Mouse (Mus musculus) limb, embryonic 15.5 days (tissue): ENCODE results near the gene Zfp692. TPM values are rescaled to one million over a fixed set of nuclear protein-coding genes. Genes with fewer than 3 reads are reported as not detected.

ENCODE experiments used
- ATAC-seq: fragments of 200-750 bp; cut with Nextera tagmentation; 2 replicates; pipeline ENCODE4 v1.8.0; 2017; ENCODE audit warnings: low read depth, moderate TSS enrichment; ENCODE audit not compliant: insufficient number of reproducible peaks, low FRiP score, low TSS enrichment
- H3K27ac ChIP-seq: fragments of 300-500 bp; sonication (generic); 2 replicates; pipeline ENCODE4 v1.5.1; 2015; ENCODE audit warnings: moderate library complexity, mild to moderate bottlenecking, inconsistent platforms
- H3K27me3 ChIP-seq: fragments of 300-500 bp; sonication (generic); 2 replicates; pipeline ENCODE4 v1.6.1; 2015; ENCODE audit warnings: inconsistent platforms
- H3K36me3 ChIP-seq: fragments of 300-500 bp; sonication (generic); 2 replicates; pipeline ENCODE4 v1.6.1; 2015; ENCODE audit warnings: inconsistent platforms
- H3K4me1 ChIP-seq: fragments of 300-500 bp; sonication (generic); 2 replicates; pipeline ENCODE4 v1.6.1; 2015; ENCODE audit warnings: inconsistent platforms
- H3K4me2 ChIP-seq: fragments of 300-500 bp; sonication (generic); 2 replicates; pipeline ENCODE4 v1.6.1; 2015; ENCODE audit warnings: mild to moderate bottlenecking, inconsistent platforms
- H3K4me3 ChIP-seq: fragments of 300-500 bp; sonication (generic); 2 replicates; pipeline ENCODE4 v1.5.1; 2015; ENCODE audit warnings: mild to moderate bottlenecking, inconsistent platforms
- H3K9ac ChIP-seq: fragments of 300-500 bp; sonication (generic); 2 replicates; pipeline ENCODE4 v1.6.1; 2015; ENCODE audit warnings: inconsistent platforms
- H3K9me3 ChIP-seq: fragments of 300-500 bp; sonication (generic); 2 replicates; pipeline ENCODE4 v1.6.1; 2016; ENCODE audit warnings: inconsistent platforms
- WGBS: fragments of 180-500 bp; shearing (Covaris S2); methylation state at CpG from one replicate; pipeline ENCODE4 v1.1.7; 2015; 5-methylcytosine and 5-hydroxymethylcytosine counted together
- polyA plus RNA-seq: library from polyadenylated mRNA; unstranded; fragments of >200 nt; fragmentation: Nextera tagmentation; extraction: Ambion mirVana; gene quantifications from 2 replicates; pipeline ENCODE4 v1.2.1, GENCODE M21; 2015

Gene Zfp692
- polyA plus RNA-seq, 1 experiment from 2014 or later = 33.3 TPM

- H3K4me1 ChIP-seq = peaks cover 25% of the 10 kb centered on the region
- ATAC-seq = 0 out of 2 replicates have a peak, but pooled peaks have one; percentile 8
- H3K4me2 ChIP-seq = peak overlapping the region; percentile 87
- peak overlapping the region; percentile 66 for H3K9ac ChIP-seq
- peaks cover 38% of the 10 kb centered on the region for H3K36me3 ChIP-seq
- no peaks in the 10 kb centered on the region for H3K9me3 ChIP-seq
- peak overlapping the region; percentile 88 for H3K27ac ChIP-seq
- WGBS = 13% methylated on average over 10 of the region's 10 CpGs
- H3K27me3 ChIP-seq = no peaks in the 10 kb centered on the region
- peak overlapping the region; percentile 84 for H3K4me3 ChIP-seq
Observed at GRCm38 (mm10) chr11:58331149-58331495, 24.3 kb downstream of the Zfp692 start.

GRCm38 (mm10) chr11:58331546-58331945, 24.7 kb downstream of the Zfp692 start:
- Histone ChIP-seq H3K36me3 (peaks cover 41% of the 10 kb centered on the region), H3K9me3 (no peaks in the 10 kb centered on the region), H3K27me3 (no peaks in the 10 kb centered on the region), H3K27ac (no peak overlapping the region), H3K4me3 (peak overlapping the region; percentile 84), H3K4me2 (peak overlapping the region; percentile 87), H3K9ac (peak overlapping the region; percentile 66), H3K4me1 (peaks cover 25% of the 10 kb centered on the region)
- no peak for ATAC-seq
- 87% methylated on average over 6 of the region's 6 CpGs for WGBS

GRCm38 (mm10) chr11:58334746-58335145, 27.9 kb downstream of the Zfp692 start:
- no peak for ATAC-seq
- WGBS = 85% methylated on average over 3 of the region's 3 CpGs
- H3K4me2 ChIP-seq = no peak overlapping the region
- no peak overlapping the region for H3K27ac ChIP-seq
- no peaks in the 10 kb centered on the region for H3K9me3 ChIP-seq
- peaks cover 52% of the 10 kb centered on the region for H3K36me3 ChIP-seq
- H3K4me3 ChIP-seq = no peak overlapping the region
- peaks cover 17% of the 10 kb centered on the region for H3K4me1 ChIP-seq
- H3K9ac ChIP-seq = no peak overlapping the region
- H3K27me3 ChIP-seq = no peaks in the 10 kb centered on the region

- no peak overlapping the region for H3K4me2 ChIP-seq
- ATAC-seq = no peak
- H3K4me3 ChIP-seq = no peak overlapping the region
- H3K27me3 ChIP-seq = no peaks in the 10 kb centered on the region
- H3K9me3 ChIP-seq = no peaks in the 10 kb centered on the region
- WGBS = 78% methylated on average over 4 of the region's 4 CpGs
- peaks cover 42% of the 10 kb centered on the region for H3K36me3 ChIP-seq
- H3K27ac ChIP-seq = no peak overlapping the region
- no peaks in the 10 kb centered on the region for H3K4me1 ChIP-seq
- no peak overlapping the region for H3K9ac ChIP-seq
Observed at GRCm38 (mm10) chr11:58346745-58347144, 39.9 kb downstream of the Zfp692 start.

GRCm38 (mm10) chr11:58350628-58351027, 43.8 kb downstream of the Zfp692 start:
- H3K4me3 ChIP-seq = no peak overlapping the region
- 70% methylated on average over 4 of the region's 4 CpGs for WGBS
- H3K9me3 ChIP-seq = no peaks in the 10 kb centered on the region
- no peak overlapping the region for H3K9ac ChIP-seq
- H3K4me2 ChIP-seq = no peak overlapping the region
- no peaks in the 10 kb centered on the region for H3K4me1 ChIP-seq
- no peak overlapping the region for H3K27ac ChIP-seq
- H3K27me3 ChIP-seq = no peaks in the 10 kb centered on the region
- peaks cover 19% of the 10 kb centered on the region for H3K36me3 ChIP-seq
- ATAC-seq = no peak

GRCm38 (mm10) chr11:58351179-58351578, 44.3 kb downstream of the Zfp692 start:
- no peak overlapping the region for H3K9ac ChIP-seq
- H3K27ac ChIP-seq = no peak overlapping the region
- WGBS = 82% methylated on average over 5 of the region's 5 CpGs
- H3K4me1 ChIP-seq = no peaks in the 10 kb centered on the region
- H3K9me3 ChIP-seq = no peaks in the 10 kb centered on the region
- ATAC-seq = no peak
- no peaks in the 10 kb centered on the region for H3K27me3 ChIP-seq
- H3K4me2 ChIP-seq = no peak overlapping the region
- H3K4me3 ChIP-seq = no peak overlapping the region
- H3K36me3 ChIP-seq = peaks cover 14% of the 10 kb centered on the region

GRCm38 (mm10) chr11:58352681-58353548, 46.0 kb downstream of the Zfp692 start:
- no peak for ATAC-seq
- Histone ChIP-seq H3K27me3 (no peaks in the 10 kb centered on the region), H3K9me3 (no peaks in the 10 kb centered on the region), H3K4me1 (no peaks in the 10 kb centered on the region), H3K4me3 (no peak overlapping the region), H3K27ac (no peak overlapping the region), H3K9ac (no peak overlapping the region), H3K36me3 (no peaks in the 10 kb centered on the region), H3K4me2 (no peak overlapping the region)
- WGBS = 59% methylated on average over 7 of the region's 7 CpGs

GRCm38 (mm10) chr11:58353709-58354108, 46.8 kb downstream of the Zfp692 start:
- H3K9ac ChIP-seq = no peak overlapping the region
- WGBS = 69% methylated on average over 3 of the region's 3 CpGs
- H3K4me2 ChIP-seq = no peak overlapping the region
- ATAC-seq = no peak
- no peaks in the 10 kb centered on the region for H3K9me3 ChIP-seq
- no peaks in the 10 kb centered on the region for H3K4me1 ChIP-seq
- H3K4me3 ChIP-seq = no peak overlapping the region
- no peak overlapping the region for H3K27ac ChIP-seq
- no peaks in the 10 kb centered on the region for H3K27me3 ChIP-seq
- H3K36me3 ChIP-seq = no peaks in the 10 kb centered on the region

- ATAC-seq = no peak
Observed at GRCm38 (mm10) chr11:58354476-58354875, 47.6 kb downstream of the Zfp692 start.

GRCm38 (mm10) chr11:58354927-58355326, 48.1 kb downstream of the Zfp692 start:
- Histone ChIP-seq H3K4me2 (no peak overlapping the region), H3K9me3 (no peaks in the 10 kb centered on the region), H3K4me1 (no peaks in the 10 kb centered on the region), H3K36me3 (no peaks in the 10 kb centered on the region), H3K4me3 (no peak overlapping the region), H3K27me3 (no peaks in the 10 kb centered on the region), H3K9ac (no peak overlapping the region), H3K27ac (no peak overlapping the region)
- 74% methylated on average over 3 of the region's 3 CpGs for WGBS
- ATAC-seq = no peak

More at GRCm38 (mm10) chr11:58354476-58354875, 47.6 kb downstream of the Zfp692 start:
- no peak overlapping the region for H3K4me2 ChIP-seq
- 66% methylated on average over 10 of the region's 10 CpGs for WGBS
- no peaks in the 10 kb centered on the region for H3K9me3 ChIP-seq
- no peaks in the 10 kb centered on the region for H3K36me3 ChIP-seq
- no peak overlapping the region for H3K4me3 ChIP-seq
- no peak overlapping the region for H3K9ac ChIP-seq
- H3K4me1 ChIP-seq = no peaks in the 10 kb centered on the region
- H3K27ac ChIP-seq = no peak overlapping the region
- no peaks in the 10 kb centered on the region for H3K27me3 ChIP-seq

GRCm38 (mm10) chr11:58357042-58357441, 50.2 kb downstream of the Zfp692 start:
- no peaks in the 10 kb centered on the region for H3K27me3 ChIP-seq
- H3K36me3 ChIP-seq = no peaks in the 10 kb centered on the region
- WGBS = 81% methylated on average over 3 of the region's 3 CpGs
- no peak overlapping the region for H3K4me3 ChIP-seq
- no peak overlapping the region for H3K27ac ChIP-seq
- no peak for ATAC-seq
- no peak overlapping the region for H3K9ac ChIP-seq
- H3K9me3 ChIP-seq = no peaks in the 10 kb centered on the region
- H3K4me1 ChIP-seq = no peaks in the 10 kb centered on the region
- H3K4me2 ChIP-seq = no peak overlapping the region

GRCm38 (mm10) chr11:58357844-58358534, 51.1 kb downstream of the Zfp692 start:
- Histone ChIP-seq H3K9ac (no peak overlapping the region), H3K4me1 (no peaks in the 10 kb centered on the region), H3K27me3 (no peaks in the 10 kb centered on the region), H3K4me3 (no peak overlapping the region), H3K9me3 (no peaks in the 10 kb centered on the region), H3K27ac (no peak overlapping the region), H3K4me2 (no peak overlapping the region), H3K36me3 (no peaks in the 10 kb centered on the region)
- 76% methylated on average over 6 of the region's 6 CpGs for WGBS
- ATAC-seq = no peak
